Mouse (Mus musculus): ENCODE measurements around the gene Defb28.
A peak's percentile ranks its signal among the peaks of the same experiment; 100 is the strongest.

The Defb28 gene

DNA sequence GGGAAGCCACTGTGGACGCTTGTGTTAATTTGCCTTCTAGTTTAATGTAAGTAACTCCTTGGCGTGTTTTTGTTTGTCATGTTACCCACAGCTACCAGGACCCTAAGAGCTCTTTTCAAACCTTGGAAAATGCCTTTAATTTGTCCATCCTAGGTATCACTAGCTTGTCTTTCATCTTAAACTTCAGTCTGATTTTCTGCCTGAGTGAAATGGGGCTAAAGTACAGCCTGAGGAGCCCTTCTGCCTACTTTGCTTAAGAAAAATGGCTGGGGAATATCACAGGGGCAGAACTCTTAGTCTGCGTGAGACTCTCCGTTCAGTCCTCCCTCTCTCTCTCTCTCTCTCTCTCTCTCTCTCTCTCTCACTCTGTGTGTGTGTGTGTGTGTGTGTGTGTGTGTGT, 51.8 kb downstream of the Defb28 start:
- DNase-seq, result peak in 1 of 2 experiments; percentile 26

- DNase-seq, result peak; percentile 49 to 71
These were observed 52.3 kb downstream of the Defb28 start for GRCm38 (mm10) chr2:152570313-152570712.
